24 mouse cellular contexts compared by ENCODE assay signal in the genomic region with DNA sequence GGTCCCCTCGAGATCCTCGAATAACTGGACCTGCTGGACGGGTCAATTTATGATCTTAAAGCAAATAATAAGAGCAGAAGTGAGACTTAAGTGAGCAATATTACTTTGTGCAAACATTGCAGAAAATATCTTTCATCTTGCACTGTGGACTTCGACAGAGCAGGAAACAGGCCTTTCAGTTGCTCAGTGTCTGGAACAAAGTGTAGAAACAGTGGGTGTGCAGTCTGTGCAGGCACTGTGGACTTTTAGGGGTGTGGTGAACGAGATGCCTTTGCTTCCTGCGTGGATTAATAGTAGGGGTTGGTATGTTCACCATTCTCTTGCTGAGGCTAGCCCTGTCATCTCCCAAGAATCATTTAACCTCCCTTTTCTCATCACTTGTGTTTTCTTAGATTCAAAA. TPM values are rescaled to one million over a fixed set of nuclear protein-coding genes. Genes with fewer than 3 reads are reported as not detected.
"Had no signal": no experiment of that assay in that cellular context is flagged by ENCODE, and none has a peak within 500 bp of the region (broad histone marks: within the 10 kb centered on the region; RNA-seq: fewer than 3 reads in every experiment).

No protein-coding gene starts in this region.

- H3K27ac ChIP-seq: kidney, postnatal 0 days; limb, embryonic 13.5 days; liver, embryonic 12.5 days; liver, embryonic 15.5 days; lung, embryonic 15.5 days; macrophage; midbrain, embryonic 12.5 days; midbrain, embryonic 15.5 days; neural tube, embryonic 12.5 days; neural tube, embryonic 15.5 days had no signal

- ATAC-seq: liver, embryonic 12.5 days; midbrain, embryonic 15.5 days had no signal

- H3K4me3 ChIP-seq: limb, embryonic 13.5 days; liver, embryonic 12.5 days; liver, embryonic 15.5 days; lung, embryonic 15.5 days; midbrain, embryonic 12.5 days; midbrain, embryonic 15.5 days; neural tube, embryonic 12.5 days; neural tube, embryonic 15.5 days had no signal

- H3K36me3 ChIP-seq: limb, embryonic 13.5 days; liver, embryonic 12.5 days; liver, embryonic 15.5 days; lung, embryonic 15.5 days; midbrain, embryonic 12.5 days; midbrain, embryonic 15.5 days; neural tube, embryonic 12.5 days; neural tube, embryonic 15.5 days had no signal

- H3K4me2 ChIP-seq: limb, embryonic 13.5 days; liver, embryonic 12.5 days; liver, embryonic 15.5 days; lung, embryonic 15.5 days; midbrain, embryonic 12.5 days; midbrain, embryonic 15.5 days; neural tube, embryonic 12.5 days; neural tube, embryonic 15.5 days had no signal

- H3K27me3 ChIP-seq: limb, embryonic 13.5 days; liver, embryonic 12.5 days; liver, embryonic 15.5 days; lung, embryonic 15.5 days; midbrain, embryonic 12.5 days; midbrain, embryonic 15.5 days; neural tube, embryonic 12.5 days; neural tube, embryonic 15.5 days had no signal

- H3K9me3 ChIP-seq: limb, embryonic 13.5 days; liver, embryonic 12.5 days; liver, embryonic 15.5 days; lung, embryonic 15.5 days; midbrain, embryonic 12.5 days; midbrain, embryonic 15.5 days; neural tube, embryonic 12.5 days; neural tube, embryonic 15.5 days had no signal

- H3K9ac ChIP-seq: limb, embryonic 13.5 days; liver, embryonic 12.5 days; liver, embryonic 15.5 days; lung, embryonic 15.5 days; midbrain, embryonic 12.5 days; midbrain, embryonic 15.5 days; neural tube, embryonic 12.5 days; neural tube, embryonic 15.5 days had no signal

- H3K4me1 ChIP-seq: limb, embryonic 13.5 days; liver, embryonic 12.5 days; liver, embryonic 15.5 days; lung, embryonic 15.5 days; midbrain, embryonic 12.5 days; midbrain, embryonic 15.5 days; neural tube, embryonic 12.5 days; neural tube, embryonic 15.5 days had no signal

- DNase-seq: kidney, adult 18-20 months; kidney, postnatal 36 days; left cerebral cortex, postnatal 4 days; liver; lung, adult 18-20 months; right cerebral cortex, adult 18-20 months; right cerebral cortex, postnatal 25 days; spleen, adult 18-20 months; thymus, postnatal 25 days had no signal

RNA-seq across cellular contexts. Expression of gene ccdc198, which starts 33.6 kb away (rescaled TPM):
- total RNA-seq: layer of hippocampus, adult 8-10 months; layer of hippocampus, postnatal 10 days; left cerebral cortex, adult 8-10 months; left cerebral cortex, postnatal 14 days; left cerebral cortex, postnatal 4 days; megakaryocyte, adult 5-6 weeks had no signal
- polyA plus RNA-seq: macrophage had no signal
